Mouse (Mus musculus): ENCODE data around the gene Rhbdl1.

- no peak for TF ChIP-seq CTCF (IDR thresholded peaks at IDR 0.05; ENCODE audit: control insufficient read depth, insufficient read depth, insufficient replicate concordance, low read depth, low read length)
- no peak for TF ChIP-seq POLR2A (IDR thresholded peaks at IDR 0.05; ENCODE audit: control insufficient read depth, low read depth, low read length)
These were observed 18.0 kb downstream of the Rhbdl1 start for GRCm38 (mm10) chr17:25818851-25819780.
